Mouse (Mus musculus): ENCODE data around the gene Nupr1l.

GRCm38 (mm10) chr5:129925933-129926332 lies 17.6 kb downstream of the Nupr1l start:
- no peak for TF ChIP-seq CTCF (IDR thresholded peaks at IDR 0.05; ENCODE audit: control insufficient read depth, insufficient read depth, insufficient replicate concordance, low read depth, low read length)
- no peak for TF ChIP-seq POLR2A (IDR thresholded peaks at IDR 0.05; ENCODE audit: control insufficient read depth, low read depth, low read length)

Data from testis, adult 2 months (tissue).